Mouse (Mus musculus) left cerebral cortex, adult 2 months (tissue): ENCODE data around the gene Crocc. TPM values are rescaled to one million over a fixed set of nuclear protein-coding genes. Genes with fewer than 3 reads are reported as not detected.
A peak's percentile ranks its signal among the peaks of the same experiment; 100 is the strongest.

Experiments
- DNase-seq, 2 experiments: peaks; one replicate each; pipeline ENCODE4 v3.0.0; 2021 to 2022; ENCODE audit warnings: low spot score in 2 of 2, mixed read lengths in 1 of 2; ENCODE audit errors: extremely low spot score in 1 of 2
- H3K27ac ChIP-seq: fragments of 200-600 bp; 2 replicates; pipeline ENCODE4 v1.8.1; 2022
- H3K4me3 ChIP-seq: fragments of 200-600 bp; 2 replicates; pipeline ENCODE4 v1.8.1; 2022
- CTCF ChIP-seq: fragments of 200-600 bp; IDR thresholded peaks from 2 replicates; pipeline ENCODE4 v1.8.1; 2022; ENCODE audit warnings: antibody characterized with exemption, mild to moderate bottlenecking, moderate library complexity
- intact Hi-C: fragments of 180-260 bp; cut with DNase I; formaldehyde crosslinking; loops from one replicate; pipeline ENCODE4 v1.15.1; 2025
- total RNA-seq, 2 experiments: library from RNA; stranded (reverse); gene quantifications; 2 replicates each; pipeline ENCODE4 v1.2.3; 2021

Gene Crocc
- total RNA-seq, 2 experiments from 2014 or later: 68.1 to 71.3 TPM

DNA sequence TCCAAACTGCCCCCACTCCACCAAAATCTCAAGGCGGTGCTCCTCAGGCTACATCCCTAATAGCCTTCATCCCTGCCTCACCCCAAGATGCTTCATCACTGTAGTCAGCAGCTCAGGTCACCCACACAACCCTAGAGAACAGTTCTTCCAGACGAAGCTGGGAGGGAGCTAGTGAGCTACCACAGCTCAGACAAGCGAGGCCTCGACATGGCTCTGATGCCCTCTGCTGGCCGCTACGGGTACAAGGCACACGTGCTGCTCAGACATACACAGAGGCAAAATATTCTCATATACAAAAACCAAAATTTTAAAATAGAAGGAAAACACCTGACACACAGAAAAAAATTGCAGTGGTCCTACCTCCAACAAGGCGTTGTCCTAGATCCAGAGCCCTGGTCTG, 4.8 kb upstream of the Crocc start:
- intact Hi-C loops: loop anchor here (2.0 kb wide), 1 partner anchor 20 kb away; no protein-coding TSS in a partner anchor
- peak; percentile 96 for TF ChIP-seq CTCF
- H3K4me3 ChIP-seq: no peak overlapping the region
- H3K27ac ChIP-seq: no peak overlapping the region; the same call in 1 of the 2 replicates
- DNase-seq: peak; percentile 77 to 81

DNA sequence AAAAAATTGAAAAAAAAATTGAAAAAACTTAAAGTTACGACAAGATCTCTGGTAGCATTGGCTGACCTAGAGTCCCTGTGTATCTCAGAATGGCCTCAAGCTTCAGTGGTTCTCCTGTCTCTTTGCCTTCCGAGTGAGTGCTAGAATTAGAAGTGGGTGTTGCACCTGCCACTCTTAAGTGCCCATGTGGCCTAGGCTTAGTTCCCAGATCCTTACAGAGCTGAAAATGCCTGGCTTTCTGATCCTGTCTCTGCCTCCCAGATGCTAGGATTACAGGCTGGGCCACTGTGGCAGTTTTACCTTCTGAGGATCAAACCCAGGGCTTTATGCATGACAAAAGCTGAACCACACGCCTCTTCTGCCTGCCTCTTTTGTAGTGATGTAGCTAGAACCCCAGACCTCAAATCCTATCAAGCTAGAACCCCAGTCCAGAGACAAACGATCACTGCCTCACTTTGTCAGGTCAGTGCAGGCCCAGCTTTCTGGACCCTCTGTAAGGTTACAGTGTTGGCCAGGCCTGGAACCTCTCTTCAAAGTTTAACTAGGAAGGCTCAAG, 3.8 kb upstream of the Crocc start:
- H3K27ac ChIP-seq: no peak overlapping the region
- no peak for TF ChIP-seq CTCF
- intact Hi-C loops: loop anchor here (2.0 kb wide), 1 partner anchor 19 kb away; no protein-coding TSS in a partner anchor
- no peak for DNase-seq
- H3K4me3 ChIP-seq: no peak overlapping the region

DNA sequence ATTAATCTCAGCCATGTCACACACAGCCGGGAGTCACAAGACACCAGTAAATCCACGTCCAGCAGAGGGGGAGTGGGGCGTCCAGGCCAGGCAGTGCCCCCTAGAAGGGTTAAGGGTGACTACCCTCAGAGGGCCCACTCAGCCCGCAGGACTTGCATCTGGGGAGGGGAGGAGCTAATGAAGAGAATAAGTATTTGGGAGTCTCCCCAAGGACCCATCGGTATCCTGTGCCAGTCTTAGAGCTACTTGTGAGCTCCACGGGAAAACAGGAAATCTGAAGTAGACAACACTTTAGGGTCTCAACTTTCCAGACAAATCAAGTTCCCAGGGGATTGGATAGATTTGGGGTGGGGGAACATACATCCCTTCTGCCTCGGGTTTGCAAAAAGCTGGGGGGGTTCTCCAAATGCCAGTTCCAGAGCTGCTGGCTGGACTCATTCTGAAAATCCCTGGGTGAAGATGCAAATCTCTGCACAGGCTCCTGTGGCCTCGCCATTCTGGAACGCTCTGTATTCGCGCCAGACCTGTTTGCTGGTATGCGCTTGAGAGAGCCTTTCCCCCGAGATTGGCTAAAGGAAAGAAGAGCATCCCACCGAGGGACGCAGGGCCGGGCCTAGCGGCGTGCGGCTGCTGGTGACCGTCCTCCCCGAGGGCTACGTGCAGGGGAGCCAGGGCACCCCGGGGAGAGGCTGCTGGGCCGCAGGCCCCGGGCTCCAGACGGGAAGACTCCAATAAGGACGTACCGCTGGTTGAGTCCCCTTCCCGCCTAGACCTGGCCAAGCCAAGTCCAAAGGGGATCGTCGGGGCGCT, 529 bp downstream of the Crocc start:
- intact Hi-C loops: no loop called here
- DNase-seq: no peak
- Histone ChIP-seq H3K4me3 (peak overlapping the region; percentile 83), H3K27ac (peak overlapping the region; percentile 90)
- no peak for TF ChIP-seq CTCF

DNA sequence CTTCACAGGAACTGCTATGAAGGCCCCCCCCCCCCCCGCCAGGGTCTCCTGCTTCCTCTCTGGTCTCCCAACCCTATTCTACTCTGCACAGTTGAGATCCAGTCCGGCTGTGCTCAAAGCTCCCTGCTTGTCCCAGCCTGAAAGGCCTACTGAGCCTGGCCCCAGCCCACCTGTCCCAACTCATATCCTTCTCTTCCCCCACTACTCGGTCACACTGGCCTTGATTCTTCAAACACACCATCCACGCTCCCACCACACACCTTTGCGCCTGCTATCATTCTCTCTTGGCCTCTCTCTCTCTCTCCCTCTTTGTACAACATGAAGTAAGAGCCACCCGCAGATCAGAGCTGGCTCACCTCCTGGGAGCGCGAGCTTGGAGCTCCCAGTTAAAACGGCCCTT, 1.5 kb downstream of the Crocc start:
- Histone ChIP-seq H3K27ac (no peak overlapping the region), H3K4me3 (no peak overlapping the region)
- intact Hi-C loops: no loop called here
- no peak for DNase-seq
- TF ChIP-seq CTCF: no peak

- intact Hi-C loops: no loop called here
- TF ChIP-seq CTCF: no peak; the same call in 1 of the 2 replicates
- Histone ChIP-seq H3K27ac (no peak overlapping the region), H3K4me3 (no peak overlapping the region)
- no peak for DNase-seq
Observed at GRCm38 (mm10) chr4:141056970-141057369, 3.4 kb downstream of the Crocc start.

DNA sequence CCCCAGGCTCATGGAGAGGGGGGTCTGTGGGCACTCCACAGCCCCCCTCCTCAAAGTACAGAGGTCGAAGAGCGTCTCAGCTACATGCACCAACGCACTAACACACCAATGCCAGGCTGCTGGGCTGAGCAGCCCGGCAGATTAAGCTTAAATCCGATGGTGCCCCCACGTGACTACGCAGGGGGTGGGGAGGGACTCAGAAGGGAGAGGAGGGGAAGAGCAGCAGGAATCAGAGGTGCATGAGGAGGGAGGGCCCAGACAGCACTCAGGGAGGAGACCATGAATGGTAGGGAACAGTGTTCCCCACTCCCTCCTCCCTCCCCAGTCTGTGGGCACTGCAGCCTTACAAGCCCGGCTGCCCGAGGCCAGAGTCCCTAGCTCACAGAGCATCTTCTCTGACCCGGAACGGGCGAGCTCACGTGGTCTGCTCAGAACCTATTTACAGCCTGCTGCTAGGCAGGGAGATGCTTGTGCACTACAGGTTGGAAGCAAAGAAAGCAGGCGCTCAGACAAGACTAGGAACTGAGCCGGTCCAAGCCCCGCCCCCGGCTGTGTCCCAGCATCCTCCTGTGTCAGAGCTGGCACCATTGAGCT, 6.7 kb downstream of the Crocc start:
- Histone ChIP-seq H3K27ac (peak overlapping the region; percentile 91), H3K4me3 (peak overlapping the region; percentile 41)
- no peak for TF ChIP-seq CTCF
- DNase-seq: peak; percentile 72 to 77
- intact Hi-C loops: no loop called here

DNA sequence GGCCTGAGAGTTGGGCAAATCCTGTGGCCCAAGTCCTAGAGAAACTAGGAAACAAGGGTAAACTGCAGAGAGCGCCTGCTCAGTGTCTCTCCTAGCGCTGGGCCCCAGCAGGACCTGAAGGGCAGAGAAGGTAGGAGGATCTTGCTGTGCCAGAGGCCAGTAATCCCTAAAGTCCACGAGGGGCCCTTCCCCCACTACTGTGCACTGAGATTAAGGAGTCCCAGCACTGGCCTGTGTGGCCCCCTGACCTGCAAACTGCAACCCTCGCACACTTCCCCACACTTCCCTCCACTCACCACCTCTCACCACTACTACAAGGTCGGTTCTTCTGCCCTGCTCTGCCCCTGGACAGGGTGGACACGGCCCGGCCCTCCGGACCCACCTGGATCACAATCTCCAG, 7.2 kb downstream of the Crocc start:
- DNase-seq: no peak
- H3K27ac ChIP-seq: peak overlapping the region; percentile 91
- intact Hi-C loops: no loop called here

GRCm38 (mm10) chr4:141052442-141052841, 7.9 kb downstream of the Crocc start:
- intact Hi-C loops: no loop called here
- no peak for DNase-seq
- no peak overlapping the region for H3K27ac ChIP-seq
- no peak for TF ChIP-seq CTCF
- no peak overlapping the region; the same call in 1 of the 2 replicates for H3K4me3 ChIP-seq

More for the DNA sequence above, 7.2 kb downstream of the Crocc start:
- TF ChIP-seq CTCF: no peak
- H3K4me3 ChIP-seq: peak overlapping the region; percentile 41

GRCm38 (mm10) chr4:141049476-141049835, 10.9 kb downstream of the Crocc start:
- intact Hi-C loops: no loop called here
- DNase-seq: peak in 1 of 2 experiments; percentile 60
- Histone ChIP-seq H3K4me3 (no peak overlapping the region), H3K27ac (peak overlapping the region; percentile 36; the same call in 1 of the 2 replicates)
- no peak for TF ChIP-seq CTCF

GRCm38 (mm10) chr4:141048810-141049475, 11.4 kb downstream of the Crocc start:
- intact Hi-C loops: no loop called here

GRCm38 (mm10) chr4:141044816-141045215, 15.5 kb downstream of the Crocc start:
- intact Hi-C loops: loop anchor here (2.0 kb wide), 1 partner anchor 20 kb away; no protein-coding TSS in a partner anchor
- peak in 1 of 2 experiments; percentile 56 for DNase-seq
- Histone ChIP-seq H3K27ac (no peak overlapping the region), H3K4me3 (no peak overlapping the region)
- TF ChIP-seq CTCF: peak; percentile 88

More at GRCm38 (mm10) chr4:141048810-141049475, 11.4 kb downstream of the Crocc start:
- no peak overlapping the region for H3K4me3 ChIP-seq
- peak overlapping the region; percentile 32; the same call in 1 of the 2 replicates for H3K27ac ChIP-seq
- TF ChIP-seq CTCF: no peak
- DNase-seq: peak in 1 of 2 experiments; percentile 48
